Mouse (Mus musculus): ENCODE data around the gene Mip. TPM values are rescaled to one million over a fixed set of nuclear protein-coding genes. Genes with fewer than 3 reads are reported as not detected.

Mip gene
- not detected for polyA plus RNA-seq (2017; shearing (Covaris generic))

DNA sequence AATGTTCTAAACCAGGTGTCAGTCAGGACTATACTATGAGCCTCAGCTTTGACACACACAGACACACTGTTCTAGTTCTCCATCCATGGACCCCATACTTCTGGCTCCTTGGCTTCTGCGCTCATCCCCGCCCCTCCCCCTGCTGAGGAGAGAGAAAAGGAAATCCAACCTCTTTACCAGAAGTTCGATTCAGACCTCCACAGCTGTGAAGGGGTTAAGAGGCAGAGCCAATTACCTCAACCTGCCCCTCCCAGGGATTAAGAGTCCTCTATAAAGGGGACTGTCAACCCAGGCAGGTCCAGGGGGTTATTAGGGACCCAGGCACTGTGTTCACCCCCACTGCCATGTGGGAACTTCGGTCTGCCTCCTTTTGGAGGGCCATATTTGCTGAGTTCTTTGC is at the start of gene Mip:
Mip (plus strand) TSS at position 301 of the 400 bp plus-strand sequence.

GRCm38 (mm10) chr10:128179989-128180388 is 45.6 kb upstream of the Mip start, which contains the start of gene Rbms2:
TSS of gene Rbms2 (minus strand) at chr10:128180297.

GRCm38 (mm10) chr10:128194024-128194550 is 31.6 kb upstream of the Mip start, which contains the start of gene Gls2:
TSS of gene Gls2 (plus strand) at chr10:128194457.

GRCm38 (mm10) chr10:128211390-128212108 is 14.1 kb upstream of the Mip start, which contains the start of gene Spryd4:
TSS of gene Spryd4 (minus strand) at chr10:128211807.

GRCm38 (mm10) chr10:128231697-128232419 is 6.2 kb downstream of the Mip start, which contains the start of gene Timeless:
TSS of gene Timeless (plus strand) at chr10:128232065.

GRCm38 (mm10) chr10:128253677-128254255 is 28.1 kb downstream of the Mip start, which contains the start of gene Apon:
TSS of gene Apon (plus strand) at chr10:128254096.

DNA sequence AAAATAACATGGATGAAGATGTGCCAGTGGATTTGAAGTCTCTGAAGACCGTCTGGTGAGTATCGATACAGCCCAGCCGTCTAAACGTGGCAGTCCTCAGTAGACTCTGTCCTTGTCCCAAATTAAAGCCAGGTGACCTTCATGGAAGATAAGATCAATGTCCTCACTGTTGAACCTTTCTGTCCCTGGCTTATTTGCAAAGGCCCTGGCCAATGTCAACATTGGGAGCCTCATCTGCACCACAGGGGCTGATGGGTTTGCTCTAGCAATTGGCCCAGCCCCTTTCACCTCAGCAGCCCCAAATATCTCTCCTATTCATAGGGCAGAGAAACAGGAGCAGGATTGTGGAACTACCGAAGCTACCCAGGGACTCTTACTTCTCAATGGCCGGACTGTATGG is 42.7 kb downstream of the Mip start, which contains the start of gene Apof:
Apof (plus strand) TSS at position 301 of the 400 bp plus-strand sequence.

DNA sequence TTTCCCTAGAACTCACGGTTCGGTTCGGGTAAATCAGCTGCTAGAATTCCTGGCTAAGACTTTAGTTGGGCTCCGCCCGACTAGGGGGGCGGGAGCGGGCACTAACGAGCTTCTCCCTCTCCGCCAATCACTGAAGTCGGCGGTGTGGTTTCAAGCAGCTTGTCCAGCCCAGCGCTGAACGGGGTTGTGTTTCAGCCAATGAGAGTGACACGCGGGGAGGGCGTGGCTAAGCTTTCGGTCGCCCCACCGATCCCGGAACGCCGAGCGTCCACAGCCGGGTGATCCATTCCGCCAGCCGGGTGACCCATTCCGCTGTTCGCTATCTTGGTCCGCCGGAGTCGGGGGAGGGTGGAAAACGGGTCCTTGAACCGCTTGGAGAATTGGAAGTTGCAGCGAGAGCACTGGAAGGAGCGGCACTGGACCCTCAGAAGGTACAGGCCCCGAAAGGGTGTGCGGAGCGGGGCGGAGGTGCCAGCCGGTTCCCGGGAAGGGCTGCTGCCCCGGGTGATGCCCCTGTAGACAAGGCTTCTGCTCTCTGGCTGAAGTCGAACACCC is 44.7 kb downstream of the Mip start, which contains the start of gene Stat2:
Stat2 (plus strand) TSS at position 273 of the 555 bp plus-strand sequence.

Other genes with a start within 250 kb of the Mip start
- gene Hsd17b6, start 218.2 kb upstream of the Mip start, polyA plus RNA-seq (2017; shearing (Covaris generic)): not detected
- gene Prim1, start 210.7 kb upstream of the Mip start, polyA plus RNA-seq (2017; shearing (Covaris generic)): 19.3 TPM
- gene Naca, start 190.3 kb upstream of the Mip start, polyA plus RNA-seq (2017; shearing (Covaris generic)): 671 TPM
- gene Ptges3, start 166.9 kb upstream of the Mip start, polyA plus RNA-seq (2017; shearing (Covaris generic)): 53.7 TPM
- 995 TPM for gene Atp5b, start 142.6 kb upstream of the Mip start, polyA plus RNA-seq (2017; shearing (Covaris generic))
- gene Baz2a, start 134.3 kb upstream of the Mip start, polyA plus RNA-seq (2017; shearing (Covaris generic)): 85.4 TPM
- 35.9 TPM for gene Rbms2, start 45.5 kb upstream of the Mip start, polyA plus RNA-seq (2017; shearing (Covaris generic))
- gene Gls2, start 31.4 kb upstream of the Mip start, polyA plus RNA-seq (2017; shearing (Covaris generic)): 0.33 TPM
- 19.0 TPM for gene Spryd4, start 14.0 kb upstream of the Mip start, polyA plus RNA-seq (2017; shearing (Covaris generic))
- gene Timeless, start 6.2 kb downstream of the Mip start, polyA plus RNA-seq (2017; shearing (Covaris generic)): 30.7 TPM
- gene Apon, start 28.3 kb downstream of the Mip start, polyA plus RNA-seq (2017; shearing (Covaris generic)): not detected
- gene Apof, start 42.8 kb downstream of the Mip start, polyA plus RNA-seq (2017; shearing (Covaris generic)): not detected
- gene Stat2, start 44.7 kb downstream of the Mip start, polyA plus RNA-seq (2017; shearing (Covaris generic)): 95.2 TPM
- gene Il23a, start 72.9 kb downstream of the Mip start, polyA plus RNA-seq (2017; shearing (Covaris generic)): not detected
- 51.5 TPM for gene Pan2, start 77.5 kb downstream of the Mip start, polyA plus RNA-seq (2017; shearing (Covaris generic))
- gene Cnpy2, start 96.6 kb downstream of the Mip start, polyA plus RNA-seq (2017; shearing (Covaris generic)): 154 TPM
- gene Cs, start 111.9 kb downstream of the Mip start, polyA plus RNA-seq (2017; shearing (Covaris generic)): 182 TPM
- 14.7 TPM for gene Coq10a, start 143.2 kb downstream of the Mip start, polyA plus RNA-seq (2017; shearing (Covaris generic))
- gene Ankrd52, start 151.3 kb downstream of the Mip start, polyA plus RNA-seq (2017; shearing (Covaris generic)): 1.5 TPM
- not detected for gene Slc39a5, start 175.4 kb downstream of the Mip start, polyA plus RNA-seq (2017; shearing (Covaris generic))
- gene Nabp2, start 185.7 kb downstream of the Mip start, polyA plus RNA-seq (2017; shearing (Covaris generic)): 131 TPM
- gene Rnf41, start 185.8 kb downstream of the Mip start, polyA plus RNA-seq (2017; shearing (Covaris generic)): 50.5 TPM
- 134 TPM for gene Smarcc2, start 233.4 kb downstream of the Mip start, polyA plus RNA-seq (2017; shearing (Covaris generic))

Data from CD4-positive, CD25-positive, alpha-beta regulatory T cell, adult 9 weeks (primary cell).